Mouse (Mus musculus): Measurements from ENCODE around the gene Rpl38.

- TF ChIP-seq CTCF (IDR thresholded peaks at IDR 0.05; ENCODE audit: insufficient read depth, low read length): no peak
- TF ChIP-seq POLR2A (IDR thresholded peaks at IDR 0.05; ENCODE audit: borderline replicate concordance, extremely low read depth, low read depth, low read length): no peak
These were observed 11.2 kb upstream of the Rpl38 start for GRCm38 (mm10) chr11:114656994-114657644.
